Mouse (Mus musculus) hindbrain, embryonic 15.5 days (tissue): ENCODE measurements at regions not wholly inside any gene's neighbourhood (a gene's known extent, or its start where the extent isn't known, plus 50 kb on each side); places are given as distances from the start of the nearest gene placed in this dataset.

Experiments used
- ATAC-seq: fragments of 200-750 bp; cut with Nextera tagmentation; 2 replicates; pipeline ENCODE4 v1.8.0; 2017; ENCODE audit warnings: low read depth, moderate number of reproducible peaks, moderate TSS enrichment; ENCODE audit not compliant: low FRiP score
- H3K27ac ChIP-seq: fragments of 300-500 bp; sonication (generic); replicated peaks from 2 replicates; pipeline ENCODE4 v1.5.1; 2015; ENCODE audit warnings: mild to moderate bottlenecking, inconsistent platforms
- H3K27me3 ChIP-seq: fragments of 300-500 bp; sonication (generic); 2 replicates; pipeline ENCODE4 v1.6.1; 2015; ENCODE audit warnings: control low read depth, inconsistent platforms
- H3K36me3 ChIP-seq: fragments of 300-500 bp; sonication (generic); 2 replicates; pipeline ENCODE4 v1.6.1; 2015; ENCODE audit warnings: control low read depth, inconsistent platforms
- H3K4me1 ChIP-seq: fragments of 300-500 bp; sonication (generic); replicated peaks from 2 replicates; pipeline ENCODE4 v1.6.1; 2015; ENCODE audit warnings: control low read depth, inconsistent platforms
- H3K4me2 ChIP-seq: fragments of 300-500 bp; sonication (generic); 2 replicates; pipeline ENCODE4 v1.6.1; 2015; ENCODE audit warnings: moderate library complexity, mild to moderate bottlenecking, inconsistent platforms
- H3K4me3 ChIP-seq: fragments of 300-500 bp; sonication (generic); 2 replicates; pipeline ENCODE4 v1.5.1; 2015; ENCODE audit warnings: mild to moderate bottlenecking, inconsistent platforms
- H3K9ac ChIP-seq: fragments of 300-500 bp; sonication (generic); 2 replicates; pipeline ENCODE4 v1.6.1; 2015; ENCODE audit warnings: inconsistent platforms
- H3K9me3 ChIP-seq: fragments of 300-500 bp; sonication (generic); 2 replicates; pipeline ENCODE4 v1.6.1; 2016; ENCODE audit warnings: control low read depth, inconsistent platforms
- WGBS: fragments of 180-500 bp; shearing (Covaris S2); methylation state at CpG from one replicate; pipeline ENCODE4 v1.1.7; 2015; 5-methylcytosine and 5-hydroxymethylcytosine counted together

DNA sequence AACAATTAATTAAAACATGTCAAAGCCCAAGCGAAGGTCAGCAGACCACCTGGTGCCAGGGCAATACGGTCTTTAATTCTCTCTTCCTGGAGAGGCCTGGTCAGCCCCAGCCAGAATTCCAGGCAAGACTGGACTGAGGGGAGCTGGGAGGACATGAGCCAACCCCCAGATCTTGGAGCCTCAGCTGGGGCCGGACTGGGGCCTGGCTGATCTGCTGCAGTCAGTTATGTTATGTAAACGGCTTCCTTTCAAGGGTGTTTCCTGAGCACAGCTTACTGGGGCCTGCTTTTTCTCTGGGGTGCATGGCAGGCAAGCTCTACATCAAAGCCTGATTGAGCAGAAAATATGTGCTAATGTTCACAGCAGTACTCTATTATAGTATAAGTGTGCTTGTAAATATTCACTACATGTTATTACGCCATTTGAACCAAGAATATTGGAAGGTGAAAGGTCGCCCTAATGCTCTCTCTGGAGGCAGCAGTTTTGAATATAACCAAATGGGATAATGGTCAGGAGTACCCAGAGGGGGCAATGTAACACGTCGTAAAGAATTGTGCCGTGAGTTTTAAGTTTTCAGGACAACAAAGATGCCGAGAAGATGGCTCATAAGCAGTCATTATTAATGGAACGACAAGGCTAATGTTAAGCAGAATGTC lies 96.5 kb upstream of the Mgmt start:
- Histone ChIP-seq H3K9ac (no peak overlapping the region), H3K27ac (0 out of 2 replicates have a peak overlapping the region, but pooled peaks have one; percentile 25), H3K9me3 (no peaks in the 10 kb centered on the region), H3K36me3 (no peaks in the 10 kb centered on the region), H3K4me2 (no peak overlapping the region), H3K27me3 (no peaks in the 10 kb centered on the region), H3K4me3 (no peak overlapping the region), H3K4me1 (peaks cover 9% of the 10 kb centered on the region)
- no peak for ATAC-seq
- 28% methylated on average over 11 of the region's 11 CpGs for WGBS

DNA sequence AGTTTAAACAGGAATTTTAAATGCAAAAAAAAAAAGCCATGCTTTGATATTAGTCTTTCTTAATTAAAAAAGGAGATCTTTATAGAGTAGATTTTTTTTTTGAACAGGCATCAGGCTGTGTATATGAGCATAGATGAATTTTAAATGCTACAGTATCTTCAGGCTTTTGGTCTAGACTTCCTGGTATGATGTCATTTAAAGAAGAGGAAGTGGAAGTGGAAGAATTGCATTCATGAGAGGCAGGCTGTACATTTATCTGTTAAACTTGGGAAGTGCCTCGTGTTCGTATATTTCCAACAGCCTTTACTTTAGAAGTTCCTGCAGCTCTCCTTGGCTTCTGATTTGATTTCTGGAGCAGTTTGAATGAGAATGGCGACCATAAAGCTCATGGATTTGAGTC lies 95.8 kb upstream of the Mgmt start:
- 95% methylated on average over 3 of the region's 3 CpGs for WGBS
- Histone ChIP-seq H3K27me3 (no peaks in the 10 kb centered on the region), H3K4me1 (peaks cover 9% of the 10 kb centered on the region), H3K4me3 (no peak overlapping the region), H3K4me2 (no peak overlapping the region), H3K36me3 (no peaks in the 10 kb centered on the region), H3K27ac (no peak overlapping the region), H3K9me3 (no peaks in the 10 kb centered on the region), H3K9ac (no peak overlapping the region)
- ATAC-seq, result no peak

- Histone ChIP-seq H3K4me3 (no peak overlapping the region), H3K27me3 (no peaks in the 10 kb centered on the region), H3K36me3 (no peaks in the 10 kb centered on the region), H3K4me2 (no peak overlapping the region), H3K9ac (no peak overlapping the region), H3K4me1 (no peaks in the 10 kb centered on the region), H3K9me3 (no peaks in the 10 kb centered on the region), H3K27ac (no peak overlapping the region)
- ATAC-seq, result no peak
- WGBS, result 91% methylated on average over 6 of the region's 6 CpGs
Observed at GRCm38 (mm10) chr7:136807101-136807500, 87.3 kb upstream of the Mgmt start.

DNA sequence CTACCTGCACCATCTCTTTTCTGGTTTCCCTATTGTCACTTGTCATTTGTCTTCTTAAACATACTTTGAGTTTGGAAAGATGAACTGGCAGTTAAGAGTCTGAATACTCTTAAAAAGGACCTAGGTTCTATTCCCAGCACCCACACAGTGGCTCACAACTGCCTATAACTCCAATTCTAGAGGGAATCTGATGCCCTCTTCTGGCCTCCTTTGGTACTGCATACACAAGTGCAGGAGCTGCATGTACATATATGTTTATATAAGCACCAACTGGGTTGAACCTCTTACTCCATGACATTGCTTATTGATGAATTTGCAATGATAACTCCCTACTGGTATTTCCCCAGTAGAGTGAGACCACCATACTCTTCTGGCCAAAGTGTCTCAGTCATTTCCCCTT lies 86.4 kb upstream of the Mgmt start:
- Histone ChIP-seq H3K27me3 (no peaks in the 10 kb centered on the region), H3K27ac (no peak overlapping the region), H3K36me3 (no peaks in the 10 kb centered on the region), H3K9ac (no peak overlapping the region), H3K4me1 (no peaks in the 10 kb centered on the region), H3K4me2 (no peak overlapping the region), H3K4me3 (no peak overlapping the region), H3K9me3 (no peaks in the 10 kb centered on the region)
- no peak for ATAC-seq

DNA sequence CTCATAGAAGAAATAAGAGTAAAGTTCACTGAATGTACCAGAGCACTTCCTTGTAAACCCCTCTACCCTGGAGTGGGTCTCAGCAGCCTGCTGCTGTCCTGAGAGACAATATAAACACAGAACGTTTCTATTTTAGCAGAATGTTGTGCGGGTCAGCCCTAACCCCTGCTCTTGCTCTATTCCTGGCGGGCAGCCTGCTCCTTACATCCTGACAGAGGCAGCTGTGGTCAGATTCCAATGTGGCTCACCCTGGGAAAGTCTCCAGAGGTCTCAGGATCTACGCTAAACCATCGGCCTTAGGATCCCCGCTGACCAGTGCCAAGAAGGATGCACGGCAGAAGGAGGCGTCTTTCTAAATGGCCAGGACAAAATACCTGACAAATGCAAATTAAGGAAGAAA lies 84.8 kb upstream of the Mgmt start:
- 84% methylated on average over 8 of the region's 8 CpGs for WGBS
- H3K4me2 ChIP-seq, result no peak overlapping the region
- no peaks in the 10 kb centered on the region for H3K4me1 ChIP-seq
- no peak overlapping the region for H3K4me3 ChIP-seq
- no peaks in the 10 kb centered on the region for H3K36me3 ChIP-seq
- no peak for ATAC-seq
- H3K27ac ChIP-seq, result no peak overlapping the region
- no peaks in the 10 kb centered on the region for H3K27me3 ChIP-seq
- no peaks in the 10 kb centered on the region for H3K9me3 ChIP-seq
- no peak overlapping the region for H3K9ac ChIP-seq

DNA sequence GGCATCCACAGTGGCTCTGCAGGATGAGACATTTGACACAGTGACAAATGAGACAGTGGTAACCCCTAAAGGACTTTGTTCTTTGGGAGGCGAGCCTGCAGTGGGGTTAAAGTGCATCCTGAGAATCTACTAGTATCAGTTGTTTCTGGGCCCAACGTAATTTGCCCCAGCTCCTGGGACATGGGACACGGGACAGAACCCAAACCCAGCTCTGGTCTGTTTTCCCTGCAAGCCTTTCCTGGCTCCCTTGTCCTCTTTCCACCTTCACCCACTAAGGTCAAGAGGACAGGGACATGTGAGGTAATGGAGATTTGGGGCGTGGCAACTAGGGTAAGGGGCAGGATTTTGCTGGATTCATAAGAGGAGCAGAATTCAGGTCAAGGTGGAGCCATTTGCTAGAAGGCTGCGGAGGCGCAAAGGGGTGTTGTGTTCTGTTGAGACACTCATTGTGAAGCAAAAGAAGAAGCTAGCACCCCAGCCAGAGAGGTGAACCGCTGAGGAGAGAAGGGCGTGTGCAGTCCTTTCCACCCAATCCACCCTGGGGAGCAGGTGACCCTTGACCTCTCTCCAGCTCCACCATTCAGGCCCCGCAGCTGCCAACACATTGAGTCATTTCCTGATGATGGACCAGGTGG lies 80.6 kb upstream of the Mgmt start:
- ATAC-seq, result no peak
- H3K27ac ChIP-seq, result no peak overlapping the region
- no peaks in the 10 kb centered on the region for H3K4me1 ChIP-seq
- H3K9ac ChIP-seq, result no peak overlapping the region
- WGBS, result 78% methylated on average over 9 of the region's 9 CpGs
- no peak overlapping the region for H3K4me3 ChIP-seq
- H3K4me2 ChIP-seq, result no peak overlapping the region
- H3K36me3 ChIP-seq, result no peaks in the 10 kb centered on the region
- H3K27me3 ChIP-seq, result no peaks in the 10 kb centered on the region
- H3K9me3 ChIP-seq, result no peaks in the 10 kb centered on the region

DNA sequence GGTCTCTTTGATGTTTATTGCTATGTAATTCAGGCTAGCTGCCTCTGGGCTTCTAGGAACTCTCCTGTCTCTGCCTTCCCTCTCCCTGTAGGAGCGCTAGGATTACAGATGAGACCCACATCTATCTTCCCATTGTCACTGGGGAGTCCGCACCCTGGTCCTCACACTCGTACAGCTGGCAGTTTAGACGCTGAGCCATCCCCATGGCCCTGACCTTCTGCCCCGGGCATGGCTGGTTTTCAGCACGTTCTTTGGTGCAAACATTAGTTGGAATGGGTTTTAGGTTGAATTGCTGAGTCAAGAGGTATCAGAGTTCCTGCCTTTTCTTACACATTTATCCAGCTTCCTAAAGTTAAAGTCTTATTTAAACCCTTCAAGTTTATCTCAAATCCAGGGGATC lies 79.7 kb upstream of the Mgmt start:
- ATAC-seq, result no peak
- no peak overlapping the region for H3K9ac ChIP-seq
- H3K4me2 ChIP-seq, result no peak overlapping the region
- no peaks in the 10 kb centered on the region for H3K9me3 ChIP-seq
- no peak overlapping the region for H3K4me3 ChIP-seq
- no peaks in the 10 kb centered on the region for H3K4me1 ChIP-seq
- no peaks in the 10 kb centered on the region for H3K27me3 ChIP-seq
- no peak overlapping the region for H3K27ac ChIP-seq
- WGBS, result 71% methylated on average over 6 of the region's 6 CpGs
- H3K36me3 ChIP-seq, result no peaks in the 10 kb centered on the region

GRCm38 (mm10) chr7:136820291-136820690 lies 74.1 kb upstream of the Mgmt start:
- H3K27ac ChIP-seq, result no peak overlapping the region
- WGBS, result 63% methylated on average over 4 of the region's 4 CpGs
- H3K36me3 ChIP-seq, result no peaks in the 10 kb centered on the region
- no peak overlapping the region for H3K9ac ChIP-seq
- no peak for ATAC-seq
- H3K27me3 ChIP-seq, result 0 out of 2 replicates have a peak, but pooled peaks cover 3% of the 10 kb centered on the region
- H3K4me2 ChIP-seq, result no peak overlapping the region
- no peaks in the 10 kb centered on the region for H3K9me3 ChIP-seq
- peaks cover 15% of the 10 kb centered on the region for H3K4me1 ChIP-seq
- no peak overlapping the region for H3K4me3 ChIP-seq

DNA sequence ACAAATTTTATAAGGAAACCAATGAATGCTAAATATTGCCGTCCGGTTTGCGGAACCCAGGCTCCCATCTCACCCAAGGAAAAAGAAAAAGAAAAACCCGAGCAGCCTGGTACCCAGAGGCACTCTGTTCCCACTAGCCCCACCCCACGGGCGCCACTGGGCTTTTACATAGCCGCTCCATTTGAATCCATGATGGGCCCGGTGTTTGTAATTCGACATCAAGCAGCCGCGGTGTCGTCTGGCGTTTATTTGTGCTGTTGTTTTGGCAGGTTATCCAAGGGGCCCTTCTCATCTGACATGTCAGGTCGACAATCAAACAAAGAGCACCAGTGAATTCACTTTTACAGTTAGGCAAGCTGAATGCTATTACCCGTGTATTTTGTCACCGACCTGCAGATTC lies 68.8 kb upstream of the Mgmt start:
- H3K4me3 ChIP-seq, result peak overlapping the region; percentile 11
- peaks cover 26% of the 10 kb centered on the region for H3K4me1 ChIP-seq
- no peaks in the 10 kb centered on the region for H3K36me3 ChIP-seq
- ATAC-seq, result no peak
- H3K27me3 ChIP-seq, result 0 out of 2 replicates have a peak, but pooled peaks cover 3% of the 10 kb centered on the region
- peak overlapping the region; percentile 7 for H3K27ac ChIP-seq
- 14% methylated on average over 16 of the region's 16 CpGs for WGBS
- no peaks in the 10 kb centered on the region for H3K9me3 ChIP-seq
- peak overlapping the region; percentile 44 for H3K4me2 ChIP-seq
- peak overlapping the region; percentile 12; the same call in 1 of the 2 replicates for H3K9ac ChIP-seq

- H3K27me3 ChIP-seq, result no peaks in the 10 kb centered on the region
- no peak overlapping the region for H3K27ac ChIP-seq
- no peak for ATAC-seq
- no peak overlapping the region for H3K4me2 ChIP-seq
- no peak overlapping the region for H3K4me3 ChIP-seq
- WGBS, result 70% methylated on average over 1 of the region's 1 CpGs
- H3K9me3 ChIP-seq, result no peaks in the 10 kb centered on the region
- no peaks in the 10 kb centered on the region for H3K36me3 ChIP-seq
- no peak overlapping the region for H3K9ac ChIP-seq
- peaks cover 14% of the 10 kb centered on the region for H3K4me1 ChIP-seq
Observed at GRCm38 (mm10) chr7:136829621-136830313, 64.6 kb upstream of the Mgmt start.

DNA sequence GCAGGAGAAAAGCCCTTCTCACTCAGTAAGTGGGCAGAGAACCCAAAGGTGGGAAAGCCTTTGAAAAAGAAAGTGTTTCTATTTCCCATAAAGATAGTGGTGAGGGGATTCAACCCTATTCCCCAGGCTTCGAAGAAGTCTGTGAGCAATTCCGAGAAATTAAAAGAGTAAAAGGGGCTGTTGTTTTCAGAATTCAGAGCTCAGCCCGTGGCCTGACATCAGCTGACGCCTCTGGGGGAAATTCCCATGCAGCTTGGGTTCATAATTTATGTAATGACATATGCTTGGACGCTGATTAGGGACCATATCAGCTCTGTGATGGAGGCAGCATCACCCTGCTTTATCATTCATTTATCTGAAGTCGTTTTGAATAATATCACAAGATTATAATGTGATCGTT lies 62.0 kb upstream of the Mgmt start:
- Histone ChIP-seq H3K36me3 (no peaks in the 10 kb centered on the region), H3K27ac (no peak overlapping the region), H3K4me3 (no peak overlapping the region), H3K9me3 (no peaks in the 10 kb centered on the region), H3K27me3 (no peaks in the 10 kb centered on the region), H3K4me2 (no peak overlapping the region), H3K9ac (no peak overlapping the region), H3K4me1 (no peaks in the 10 kb centered on the region)
- 62% methylated on average over 7 of the region's 7 CpGs for WGBS
- no peak for ATAC-seq

- 59% methylated on average over 5 of the region's 5 CpGs for WGBS
- no peak for ATAC-seq
Observed at GRCm38 (mm10) chr7:136838971-136839370, 55.4 kb upstream of the Mgmt start.

More at GRCm38 (mm10) chr7:136838971-136839370, 55.4 kb upstream of the Mgmt start:
- H3K27ac ChIP-seq, result no peak overlapping the region
- H3K27me3 ChIP-seq, result no peaks in the 10 kb centered on the region
- H3K4me3 ChIP-seq, result no peak overlapping the region
- no peaks in the 10 kb centered on the region for H3K36me3 ChIP-seq
- H3K9me3 ChIP-seq, result no peaks in the 10 kb centered on the region
- 0 out of 2 replicates have a peak, but pooled peaks cover 3% of the 10 kb centered on the region for H3K4me1 ChIP-seq
- H3K9ac ChIP-seq, result no peak overlapping the region
- no peak overlapping the region for H3K4me2 ChIP-seq
